Mouse (Mus musculus) embryonic facial prominence, embryonic 10.5 days (tissue): Measurements from ENCODE around the gene Odr4. TPM values are rescaled to one million over a fixed set of nuclear protein-coding genes. Genes with fewer than 3 reads are reported as not detected.

Experiments
- DNase-seq: peaks from one replicate; pipeline ENCODE4 v3.0.0-alpha.2; 2017; ENCODE audit warnings: low spot score
- H3K27ac ChIP-seq: fragments of 300-500 bp; sonication (generic); replicated peaks from 2 replicates; pipeline ENCODE4 v1.5.1; 2016; ENCODE audit warnings: mild to moderate bottlenecking
- H3K27me3 ChIP-seq: fragments of 300-500 bp; sonication (generic); replicated peaks from 2 replicates; pipeline ENCODE4 v1.6.1; 2016; ENCODE audit warnings: low read depth, mild to moderate bottlenecking; ENCODE audit not compliant: poor library complexity, severe bottlenecking
- H3K36me3 ChIP-seq: fragments of 300-500 bp; sonication (generic); replicated peaks from 2 replicates; pipeline ENCODE4 v1.6.1; 2016; ENCODE audit warnings: mild to moderate bottlenecking, moderate library complexity
- H3K4me1 ChIP-seq: fragments of 300-500 bp; sonication (generic); 2 replicates; pipeline ENCODE4 v1.6.1; 2016
- H3K4me3 ChIP-seq: fragments of 300-500 bp; sonication (generic); 2 replicates; pipeline ENCODE4 v1.5.1; 2016; ENCODE audit warnings: mild to moderate bottlenecking, moderate library complexity
- H3K9me3 ChIP-seq: fragments of 300-500 bp; sonication (generic); 2 replicates; pipeline ENCODE4 v1.6.1; 2016; ENCODE audit warnings: mild to moderate bottlenecking
- WGBS: fragments of 180-500 bp; shearing (Covaris S2); methylation state at CpG from one replicate; pipeline ENCODE4 v1.1.7; 2016; 5-methylcytosine and 5-hydroxymethylcytosine counted together
- polyA plus RNA-seq: library from polyadenylated mRNA; unstranded; fragments of >200 nt; fragmentation: Nextera tagmentation; extraction: Ambion mirVana; gene quantifications from 2 replicates; pipeline ENCODE4 v1.2.1, GENCODE M21; 2016

The Odr4 gene
- 25.1 and 31.5 TPM in 2 replicates for polyA plus RNA-seq

- DNase-seq, result peak; percentile 98
- Histone ChIP-seq H3K27ac (peak within 1 kb of the TSS; percentile 92), H3K9me3 (no peaks in the 10 kb centered on the region), H3K36me3 (peaks cover 48% of the 10 kb centered on the region), H3K27me3 (no peaks in the 10 kb centered on the region), H3K4me1 (peaks cover 8% of the 10 kb centered on the region), H3K4me3 (peak within 1 kb of the TSS; percentile 84)
- WGBS, result under 1% methylated on average over 76 of the region's 76 CpGs
Measured at GRCm38 (mm10) chr1:150392638-150393487, at the start of gene Odr4, which contains the start of gene Tpr. Gene Odr4, minus strand, starts transcription at chr1:150393080. Gene Tpr, plus strand, starts transcription at chr1:150392838.

GRCm38 (mm10) chr1:150441731-150442130 is 48.9 kb upstream of the Odr4 start:
- no peaks in the 10 kb centered on the region for H3K27me3 ChIP-seq
- H3K4me3 ChIP-seq, result no peak overlapping the region
- H3K9me3 ChIP-seq, result no peaks in the 10 kb centered on the region
- H3K4me1 ChIP-seq, result no peaks in the 10 kb centered on the region
- WGBS, result 84% methylated on average over 4 of the region's 4 CpGs
- peaks cover 99% of the 10 kb centered on the region for H3K36me3 ChIP-seq
- DNase-seq, result no peak
- no peak overlapping the region for H3K27ac ChIP-seq

- no peak overlapping the region for H3K4me3 ChIP-seq
- peaks cover 99% of the 10 kb centered on the region for H3K36me3 ChIP-seq
- no peaks in the 10 kb centered on the region for H3K9me3 ChIP-seq
- H3K27ac ChIP-seq, result no peak overlapping the region
- DNase-seq, result no peak
- H3K4me1 ChIP-seq, result no peaks in the 10 kb centered on the region
- no peaks in the 10 kb centered on the region for H3K27me3 ChIP-seq
- WGBS, result 92% methylated on average over 3 of the region's 3 CpGs
Measured at GRCm38 (mm10) chr1:150438641-150439040, 45.8 kb upstream of the Odr4 start.

GRCm38 (mm10) chr1:150426216-150426615 is 33.3 kb upstream of the Odr4 start:
- no peaks in the 10 kb centered on the region for H3K9me3 ChIP-seq
- DNase-seq, result no peak
- H3K36me3 ChIP-seq, result peaks cover 100% of the 10 kb centered on the region
- H3K27ac ChIP-seq, result no peak overlapping the region
- no peaks in the 10 kb centered on the region for H3K27me3 ChIP-seq
- H3K4me3 ChIP-seq, result no peak overlapping the region
- WGBS, result 72% methylated on average over 3 of the region's 3 CpGs
- H3K4me1 ChIP-seq, result no peaks in the 10 kb centered on the region

- 90% methylated on average over 9 of the region's 9 CpGs for whole genome bisulfite sequencing
- no peak for DNase-seq
- no peaks in the 10 kb centered on the region for H3K27me3 ChIP-seq
Measured at GRCm38 (mm10) chr1:150425665-150426064, 32.8 kb upstream of the Odr4 start.

GRCm38 (mm10) chr1:150418426-150418825 is 25.5 kb upstream of the Odr4 start:
- WGBS, result 95% methylated on average over 4 of the region's 4 CpGs
- Histone ChIP-seq H3K4me3 (no peak overlapping the region), H3K9me3 (no peaks in the 10 kb centered on the region), H3K36me3 (peaks cover 98% of the 10 kb centered on the region), H3K27me3 (no peaks in the 10 kb centered on the region), H3K4me1 (no peaks in the 10 kb centered on the region), H3K27ac (no peak overlapping the region)
- DNase-seq, result no peak

More at GRCm38 (mm10) chr1:150425665-150426064, 32.8 kb upstream of the Odr4 start:
- peaks cover 98% of the 10 kb centered on the region for H3K36me3 ChIP-seq
- H3K4me1 ChIP-seq, result no peaks in the 10 kb centered on the region
- no peak overlapping the region for H3K4me3 ChIP-seq
- H3K27ac ChIP-seq, result no peak overlapping the region
- H3K9me3 ChIP-seq, result no peaks in the 10 kb centered on the region

- no peaks in the 10 kb centered on the region for H3K9me3 ChIP-seq
- H3K27me3 ChIP-seq, result no peaks in the 10 kb centered on the region
- H3K4me1 ChIP-seq, result no peaks in the 10 kb centered on the region
- WGBS, result 94% methylated on average over 3 of the region's 3 CpGs
- no peak overlapping the region for H3K4me3 ChIP-seq
- DNase-seq, result no peak
- no peak overlapping the region for H3K27ac ChIP-seq
- peaks cover 96% of the 10 kb centered on the region for H3K36me3 ChIP-seq
Measured at GRCm38 (mm10) chr1:150416006-150416405, 23.1 kb upstream of the Odr4 start.

- H3K36me3 ChIP-seq, result peaks cover 98% of the 10 kb centered on the region
- H3K9me3 ChIP-seq, result no peaks in the 10 kb centered on the region
- no peaks in the 10 kb centered on the region for H3K27me3 ChIP-seq
- WGBS, result 96% methylated on average over 6 of the region's 6 CpGs
- no peak overlapping the region for H3K27ac ChIP-seq
- no peaks in the 10 kb centered on the region for H3K4me1 ChIP-seq
- DNase-seq, result no peak
- H3K4me3 ChIP-seq, result no peak overlapping the region
Measured at GRCm38 (mm10) chr1:150409996-150410395, 17.1 kb upstream of the Odr4 start.

- H3K4me1 ChIP-seq, result no peaks in the 10 kb centered on the region
- H3K4me3 ChIP-seq, result no peak overlapping the region
- no peaks in the 10 kb centered on the region for H3K9me3 ChIP-seq
- WGBS, result 95% methylated on average over 9 of the region's 9 CpGs
- H3K27me3 ChIP-seq, result no peaks in the 10 kb centered on the region
- H3K27ac ChIP-seq, result no peak overlapping the region
- no peak for DNase-seq
- H3K36me3 ChIP-seq, result peaks cover 96% of the 10 kb centered on the region
Measured at GRCm38 (mm10) chr1:150407285-150407684, 14.4 kb upstream of the Odr4 start.

- H3K27ac ChIP-seq, result no peak overlapping the region
- no peaks in the 10 kb centered on the region for H3K27me3 ChIP-seq
- H3K9me3 ChIP-seq, result no peaks in the 10 kb centered on the region
- H3K4me1 ChIP-seq, result no peaks in the 10 kb centered on the region
- 92% methylated on average over 3 of the region's 3 CpGs for whole genome bisulfite sequencing
- peaks cover 97% of the 10 kb centered on the region for H3K36me3 ChIP-seq
- DNase-seq, result no peak
- H3K4me3 ChIP-seq, result no peak overlapping the region
Measured at GRCm38 (mm10) chr1:150404555-150404954, 11.7 kb upstream of the Odr4 start.

- Histone ChIP-seq H3K27me3 (no peaks in the 10 kb centered on the region), H3K27ac (no peak overlapping the region), H3K4me3 (no peak overlapping the region), H3K4me1 (no peaks in the 10 kb centered on the region), H3K36me3 (peaks cover 97% of the 10 kb centered on the region), H3K9me3 (no peaks in the 10 kb centered on the region)
- WGBS, result 89% methylated on average over 3 of the region's 3 CpGs
- no peak for DNase-seq
Measured at GRCm38 (mm10) chr1:150403914-150404313, 11.0 kb upstream of the Odr4 start.

- peaks cover 61% of the 10 kb centered on the region for H3K36me3 ChIP-seq
Measured at GRCm38 (mm10) chr1:150396001-150396400, 3.1 kb upstream of the Odr4 start.

GRCm38 (mm10) chr1:150393488-150393852 is 590 bp upstream of the Odr4 start:
- H3K27ac ChIP-seq, result peak overlapping the region; percentile 92
- no peaks in the 10 kb centered on the region for H3K9me3 ChIP-seq
- under 1% methylated on average over 27 of the region's 27 CpGs for WGBS
- peaks cover 48% of the 10 kb centered on the region for H3K36me3 ChIP-seq
- H3K27me3 ChIP-seq, result no peaks in the 10 kb centered on the region
- H3K4me1 ChIP-seq, result peaks cover 8% of the 10 kb centered on the region
- peak overlapping the region; percentile 84 for H3K4me3 ChIP-seq
- no peak for DNase-seq

More at GRCm38 (mm10) chr1:150396001-150396400, 3.1 kb upstream of the Odr4 start:
- no peak for DNase-seq
- Histone ChIP-seq H3K4me1 (peaks cover 8% of the 10 kb centered on the region), H3K27ac (no peak overlapping the region), H3K27me3 (no peaks in the 10 kb centered on the region), H3K4me3 (no peak overlapping the region), H3K9me3 (no peaks in the 10 kb centered on the region)
- 93% methylated on average over 3 of the region's 3 CpGs for WGBS
